Mouse (Mus musculus) C2C12 (cell line): Measurements from ENCODE around the gene Smyd5. TPM values are rescaled to one million over a fixed set of nuclear protein-coding genes. Genes with fewer than 3 reads are reported as not detected.

ENCODE experiments used
- H3K27me3 ChIP-seq: one replicate; pipeline ENCODE4 v1.6.1; 2011; ENCODE audit not compliant: control insufficient read depth, insufficient read depth, insufficient read length
- H3K36me3 ChIP-seq: one replicate; pipeline ENCODE4 v1.6.1; 2011; ENCODE audit not compliant: control insufficient read depth, insufficient read depth
- H3K4me3 ChIP-seq: one replicate; pipeline ENCODE4 v1.5.1; 2011; ENCODE audit warnings: mild to moderate bottlenecking, control low read depth; ENCODE audit not compliant: poor library complexity, insufficient read depth, severe bottlenecking
- H3K79me2 ChIP-seq: one replicate; pipeline ENCODE4 v1.6.1; 2011; ENCODE audit not compliant: control insufficient read depth, insufficient read depth
- H3K79me3 ChIP-seq: one replicate; pipeline ENCODE4 v1.6.1; 2011; ENCODE audit warnings: low read depth, control low read depth
- H3ac ChIP-seq: one replicate; pipeline ENCODE3; 2011; ENCODE audit warnings: low read depth; ENCODE audit not compliant: control insufficient read depth, insufficient read length
- CEBPB ChIP-seq: IDR thresholded peaks from one replicate; pipeline ENCODE4 v1.6.1; 2011; ENCODE audit warnings: low read depth, mild to moderate bottlenecking, control low read depth, moderate library complexity
- CTCF ChIP-seq: IDR thresholded peaks from one replicate; pipeline ENCODE4 v1.5.1; 2011; ENCODE audit not compliant: control insufficient read depth, insufficient read depth, insufficient read length
- FOSL1 ChIP-seq: IDR thresholded peaks from one replicate; pipeline ENCODE4 v1.8.0; 2011; ENCODE audit warnings: mild to moderate bottlenecking, low read length; ENCODE audit not compliant: poor library complexity, insufficient read depth, severe bottlenecking
- MAX ChIP-seq: IDR thresholded peaks from one replicate; pipeline ENCODE4 v1.6.1; 2011; ENCODE audit warnings: mild to moderate bottlenecking, control low read depth
- MYOD1 ChIP-seq: IDR thresholded peaks from one replicate; pipeline ENCODE4 v1.6.1; 2011; ENCODE audit warnings: low read depth; ENCODE audit not compliant: control insufficient read depth, insufficient read length
- MYOG ChIP-seq: IDR thresholded peaks from one replicate; pipeline ENCODE4 v1.6.1; 2011; ENCODE audit not compliant: control insufficient read depth, insufficient read length; ENCODE audit errors: extremely low read depth
- USF1 ChIP-seq: IDR thresholded peaks from one replicate; pipeline ENCODE4 v1.6.1; 2011; ENCODE audit warnings: low read depth, mild to moderate bottlenecking, control low read depth, moderate library complexity
- polyA plus RNA-seq: library from polyadenylated mRNA; unstranded; fragments of >200 nt; fragmentation: generic; extraction: Trizol; gene quantifications from one replicate; pipeline ENCODE4 v1.2.1, GENCODE M21; 2012; ENCODE audit warnings: missing spikeins

The Smyd5 gene
- polyA plus RNA-seq, 1 experiment, result 67.0 TPM

DNA sequence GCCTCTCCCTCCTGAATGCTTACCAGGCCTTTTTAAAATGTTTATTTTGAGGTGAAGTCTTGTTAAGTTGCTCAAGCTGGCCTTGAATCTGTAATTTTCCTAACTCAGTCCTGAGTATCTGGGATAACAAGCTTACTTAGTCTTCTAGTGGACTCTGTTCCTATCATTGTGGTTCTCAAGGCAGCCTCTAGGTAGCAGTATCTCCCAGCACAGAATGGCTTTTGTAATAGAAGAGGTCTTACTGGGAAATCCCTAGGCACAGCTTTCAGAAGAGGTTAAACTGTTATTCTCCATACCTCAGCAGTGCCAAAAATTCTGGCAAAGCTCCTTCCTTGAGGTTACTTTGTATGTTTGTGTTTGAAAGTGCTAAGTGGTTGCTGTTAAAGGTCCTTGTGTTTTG, 33.6 kb downstream of the Smyd5 start:
- Histone ChIP-seq H3K79me2 (peaks cover 9% of the 10 kb centered on the region), H3K36me3 (peaks cover 90% of the 10 kb centered on the region), H3K4me3 (no peak overlapping the region), H3ac (no peak overlapping the region), H3K79me3 (peaks cover 7% of the 10 kb centered on the region), H3K27me3 (no peaks in the 10 kb centered on the region)
- TF ChIP-seq CEBPB (no peak), MAX (no peak), CTCF (no peak), MYOD1 (no peak), MYOG (no peak), FOSL1 (no peak), USF1 (no peak)

DNA sequence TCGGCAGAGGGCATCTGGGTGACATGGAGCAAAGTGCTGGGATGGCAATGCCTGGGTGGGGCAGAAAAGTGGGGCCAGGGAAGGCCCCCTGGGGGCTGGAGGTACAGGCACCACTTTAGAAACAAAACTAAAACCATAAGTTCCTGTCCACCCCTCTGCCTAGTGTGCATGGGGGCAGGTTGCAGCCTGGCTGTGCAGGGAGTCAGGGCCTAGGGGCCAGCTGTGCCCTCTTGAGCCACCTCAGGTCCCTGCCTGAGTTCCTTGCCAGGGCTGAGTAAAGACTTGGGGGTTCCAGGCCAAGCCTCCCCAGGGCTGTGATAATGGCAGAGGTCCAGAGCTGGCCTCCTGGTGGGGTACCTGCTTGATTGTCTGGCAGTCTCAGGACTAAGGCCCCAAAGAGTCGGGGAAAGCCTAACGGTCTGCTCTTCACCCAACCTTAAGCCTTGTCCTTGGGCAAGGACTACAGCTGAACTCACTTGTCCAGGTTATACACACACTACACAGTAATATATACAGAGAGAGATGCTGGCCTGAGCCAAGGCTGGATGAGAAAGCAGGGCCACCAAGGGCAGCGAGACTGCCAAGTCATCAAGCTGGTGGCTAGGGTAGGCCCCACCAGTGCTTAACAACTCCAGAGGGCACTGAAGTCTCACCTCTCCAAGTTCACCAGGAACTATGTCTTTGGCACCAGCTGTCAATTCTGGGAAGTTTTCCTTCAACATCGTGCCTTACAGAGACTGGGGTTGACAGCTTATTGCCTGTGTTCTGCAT, 38.1 kb downstream of the Smyd5 start:
- TF ChIP-seq FOSL1, result no peak
- TF ChIP-seq MAX, result no peak
- peaks cover 46% of the 10 kb centered on the region for H3K36me3 ChIP-seq

DNA sequence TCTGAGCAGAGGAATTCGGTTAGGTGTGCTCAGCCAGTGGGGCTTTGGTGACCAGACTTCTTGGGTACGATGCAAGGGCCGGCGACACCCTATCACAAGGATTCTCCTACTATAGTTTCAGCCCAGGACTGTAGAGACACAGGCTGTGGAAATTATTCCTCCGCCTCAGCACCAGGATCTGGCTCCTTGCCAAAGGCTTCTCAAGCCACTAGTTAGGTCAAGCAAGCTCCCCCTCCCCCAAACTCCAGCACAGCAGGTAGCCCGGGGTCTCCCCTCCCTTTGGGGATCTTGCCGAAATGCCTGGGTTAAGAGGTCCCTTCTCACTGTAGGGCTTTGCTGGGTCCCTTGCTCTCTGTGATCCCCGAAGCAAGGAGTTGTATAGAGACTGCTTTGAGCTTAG, 40.2 kb downstream of the Smyd5 start:
- H3K79me2 ChIP-seq, result no peaks in the 10 kb centered on the region
- no peak overlapping the region for H3ac ChIP-seq
- no peaks in the 10 kb centered on the region for H3K79me3 ChIP-seq
- no peak overlapping the region for H3K4me3 ChIP-seq
- H3K36me3 ChIP-seq, result peaks cover 25% of the 10 kb centered on the region
- no peaks in the 10 kb centered on the region for H3K27me3 ChIP-seq
- TF ChIP-seq CTCF (no peak), FOSL1 (no peak), MAX (no peak), MYOD1 (no peak), MYOG (no peak), USF1 (no peak), CEBPB (no peak)

More for the DNA sequence above, 38.1 kb downstream of the Smyd5 start:
- Histone ChIP-seq H3ac (no peak overlapping the region), H3K27me3 (no peaks in the 10 kb centered on the region), H3K4me3 (no peak overlapping the region), H3K79me2 (no peaks in the 10 kb centered on the region), H3K79me3 (peaks cover 1% of the 10 kb centered on the region)

DNA sequence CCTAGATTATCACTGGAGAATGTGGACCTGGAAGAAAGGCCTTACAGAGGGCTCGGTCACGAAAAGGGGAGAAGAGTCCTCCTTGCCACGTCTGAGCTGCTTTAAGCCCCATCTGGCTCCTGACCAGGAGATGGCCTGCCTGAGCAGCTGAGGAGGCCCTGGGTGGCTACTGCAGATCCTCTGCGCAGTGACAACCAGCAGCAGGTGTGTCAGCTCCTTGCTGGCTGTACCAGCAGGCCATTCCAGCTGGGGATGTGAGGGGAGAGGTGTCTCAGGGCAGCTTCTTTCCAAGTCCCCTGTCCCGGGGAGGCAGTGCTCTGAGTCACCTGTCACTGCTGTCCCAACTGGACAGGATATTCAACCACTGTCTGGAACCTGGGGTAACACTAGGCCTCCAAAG, 40.8 kb downstream of the Smyd5 start:
- Histone ChIP-seq H3K79me2 (no peaks in the 10 kb centered on the region), H3ac (no peak overlapping the region), H3K27me3 (peaks cover 1% of the 10 kb centered on the region), H3K79me3 (no peaks in the 10 kb centered on the region), H3K36me3 (peaks cover 19% of the 10 kb centered on the region), H3K4me3 (no peak overlapping the region)
- TF ChIP-seq MYOD1 (no peak), CTCF (no peak), MAX (no peak), FOSL1 (no peak), CEBPB (no peak), USF1 (no peak), MYOG (no peak)

DNA sequence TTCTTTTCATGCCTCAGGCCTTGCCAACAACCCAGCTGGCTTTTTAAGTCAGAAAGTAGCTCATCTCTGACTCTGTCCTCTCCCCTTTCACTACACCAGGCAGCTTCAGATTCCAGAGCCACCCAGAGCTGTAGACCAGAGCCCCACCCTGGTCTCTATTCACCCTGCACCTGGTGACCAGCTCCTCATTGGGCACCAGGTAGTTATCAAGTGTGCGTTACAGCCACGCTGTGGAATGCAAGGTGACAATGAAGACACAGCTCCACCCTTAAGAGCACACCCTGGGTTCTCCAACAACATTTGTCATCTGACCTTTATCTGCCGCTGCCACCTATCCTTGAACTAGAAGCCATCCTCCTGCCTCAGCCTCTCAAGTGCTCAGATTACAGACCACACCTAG, 43.8 kb downstream of the Smyd5 start:
- Histone ChIP-seq H3K79me2 (no peaks in the 10 kb centered on the region), H3ac (no peak overlapping the region), H3K36me3 (no peaks in the 10 kb centered on the region), H3K4me3 (no peak overlapping the region), H3K79me3 (no peaks in the 10 kb centered on the region), H3K27me3 (peaks cover 23% of the 10 kb centered on the region)
- TF ChIP-seq MAX (no peak), MYOD1 (no peak), USF1 (no peak), CEBPB (no peak)

DNA sequence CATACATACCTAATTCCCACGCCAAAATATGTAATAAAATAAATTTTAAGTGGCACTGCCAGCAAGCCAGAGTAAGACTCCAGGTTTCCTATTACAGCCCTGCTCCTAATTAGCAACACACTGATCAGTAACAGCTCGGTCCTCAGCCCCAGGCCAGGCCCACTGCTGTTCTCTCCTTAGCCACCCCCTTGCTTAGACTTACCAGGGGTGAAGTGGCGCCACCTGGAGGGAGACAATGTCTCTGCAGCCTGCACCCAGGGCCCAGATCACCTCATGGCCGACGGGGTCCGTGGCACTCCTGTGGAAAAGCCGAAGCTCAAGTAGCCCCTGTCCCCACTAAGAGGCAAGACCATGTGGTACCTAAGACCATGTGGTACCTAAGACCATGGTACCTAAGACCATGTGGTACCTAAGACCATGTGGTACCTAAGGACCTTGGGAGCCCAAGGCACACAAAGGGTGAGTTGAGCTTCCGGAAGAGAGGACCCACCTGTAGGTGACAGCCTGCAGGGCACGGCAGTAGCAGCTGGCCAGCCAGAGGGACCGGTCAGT, 45.7 kb downstream of the Smyd5 start:
- Histone ChIP-seq H3K4me3 (no peak overlapping the region), H3K79me3 (no peaks in the 10 kb centered on the region), H3K79me2 (no peaks in the 10 kb centered on the region), H3K36me3 (no peaks in the 10 kb centered on the region), H3ac (no peak overlapping the region), H3K27me3 (peaks cover 41% of the 10 kb centered on the region)
- TF ChIP-seq MAX, result no peak
- no peak for TF ChIP-seq MYOD1
- no peak for TF ChIP-seq MYOG
- TF ChIP-seq USF1, result no peak
- no peak for TF ChIP-seq CTCF
- no peak for TF ChIP-seq CEBPB
- TF ChIP-seq FOSL1, result no peak
